Mouse (Mus musculus) NIH3T3 (cell line): ENCODE results near the gene Gpr161.
A peak's percentile ranks its signal among the peaks of the same experiment; 100 is the strongest.

ENCODE experiments used
- DNase-seq: peaks from one replicate; pipeline ENCODE4 v3.0.0-alpha.2; 2012; ENCODE audit warnings: low read depth

Gpr161 gene

GRCm38 (mm10) chr1:165295489-165295888 lies at the start of gene Gpr161:
Gpr161 (plus strand) TSS chr1:165295789.
- DNase-seq, result no peak

GRCm38 (mm10) chr1:165246587-165246986 lies 49.0 kb upstream of the Gpr161 start:
- peak; percentile 48 for DNase-seq

GRCm38 (mm10) chr1:165247085-165247484 lies 48.5 kb upstream of the Gpr161 start:
- DNase-seq, result peak; percentile 90

GRCm38 (mm10) chr1:165247788-165248187 lies 47.8 kb upstream of the Gpr161 start:
- DNase-seq, result no peak

GRCm38 (mm10) chr1:165248842-165249241 lies 46.7 kb upstream of the Gpr161 start:
- DNase-seq, result no peak

- DNase-seq, result no peak
These were observed 45.0 kb upstream of the Gpr161 start for GRCm38 (mm10) chr1:165250546-165250945.

GRCm38 (mm10) chr1:165252027-165252671 lies 43.4 kb upstream of the Gpr161 start:
- peak; percentile 92 for DNase-seq

GRCm38 (mm10) chr1:165274946-165275345 lies 20.6 kb upstream of the Gpr161 start:
- no peak for DNase-seq

- no peak for DNase-seq
These were observed 14.8 kb upstream of the Gpr161 start for GRCm38 (mm10) chr1:165280741-165281140.

GRCm38 (mm10) chr1:165281351-165282221 lies 14.0 kb upstream of the Gpr161 start:
- peak; percentile 85 for DNase-seq

- no peak for DNase-seq
These were observed 13.2 kb upstream of the Gpr161 start for GRCm38 (mm10) chr1:165282222-165282966.

GRCm38 (mm10) chr1:165282967-165283345 lies 12.6 kb upstream of the Gpr161 start:
- DNase-seq, result no peak

- DNase-seq, result no peak
These were observed 11.5 kb upstream of the Gpr161 start for GRCm38 (mm10) chr1:165284096-165284495.

- DNase-seq, result no peak
These were observed 7.4 kb upstream of the Gpr161 start for GRCm38 (mm10) chr1:165288165-165288564.

- DNase-seq, result peak; percentile 29
These were observed 5.8 kb upstream of the Gpr161 start for GRCm38 (mm10) chr1:165289831-165290230.

GRCm38 (mm10) chr1:165291606-165292005 lies 4.0 kb upstream of the Gpr161 start:
- DNase-seq, result peak; percentile 35

GRCm38 (mm10) chr1:165301108-165301507 lies 5.5 kb downstream of the Gpr161 start:
- no peak for DNase-seq

GRCm38 (mm10) chr1:165301567-165301966 lies 6.0 kb downstream of the Gpr161 start:
- no peak for DNase-seq

- peak; percentile 89 for DNase-seq
These were observed 7.0 kb downstream of the Gpr161 start for GRCm38 (mm10) chr1:165302455-165303208.

- DNase-seq, result peak; percentile 17
These were observed 7.6 kb downstream of the Gpr161 start for GRCm38 (mm10) chr1:165303209-165303608.

GRCm38 (mm10) chr1:165304341-165304740 lies 8.8 kb downstream of the Gpr161 start:
- no peak for DNase-seq

GRCm38 (mm10) chr1:165308180-165308579 lies 12.6 kb downstream of the Gpr161 start:
- no peak for DNase-seq
